Mouse (Mus musculus) monocyte, adult 5-6 weeks (primary cell): ENCODE results near the gene Dppa3. TPM values are rescaled to one million over a fixed set of nuclear protein-coding genes. Genes with fewer than 3 reads are reported as not detected.

Experiments
- ATAC-seq: fragments of 153-309, 156-312 bp; replicated peaks from 2 replicates; pipeline ENCODE4 v1.8.0; 2017; ENCODE audit warnings: mild to moderate bottlenecking; ENCODE audit not compliant: low TSS enrichment, insufficient number of reproducible peaks, severe bottlenecking, poor library complexity, low FRiP score
- total RNA-seq: library from RNA; stranded (forward); fragments of 200-1000, 200-491, 200-594 nt; gene quantifications from 3 replicates; pipeline ENCODE4 v1.2.3, GENCODE M21; 2017

Dppa3 gene
- total RNA-seq, 1 experiment from 2014 or later = not detected

GRCm38 (mm10) chr6:122660601-122661379, 34.6 kb downstream of the Dppa3 start:
- ATAC-seq = peak; percentile 54

- ATAC-seq = no peak
These were observed 36.5 kb downstream of the Dppa3 start for GRCm38 (mm10) chr6:122662551-122663264.

- ATAC-seq = no peak
These were observed 37.5 kb downstream of the Dppa3 start for GRCm38 (mm10) chr6:122663596-122664206.

GRCm38 (mm10) chr6:122665866-122666265, 39.7 kb downstream of the Dppa3 start:
- ATAC-seq = no peak

GRCm38 (mm10) chr6:122667715-122668114, 41.5 kb downstream of the Dppa3 start:
- no peak for ATAC-seq

DNA sequence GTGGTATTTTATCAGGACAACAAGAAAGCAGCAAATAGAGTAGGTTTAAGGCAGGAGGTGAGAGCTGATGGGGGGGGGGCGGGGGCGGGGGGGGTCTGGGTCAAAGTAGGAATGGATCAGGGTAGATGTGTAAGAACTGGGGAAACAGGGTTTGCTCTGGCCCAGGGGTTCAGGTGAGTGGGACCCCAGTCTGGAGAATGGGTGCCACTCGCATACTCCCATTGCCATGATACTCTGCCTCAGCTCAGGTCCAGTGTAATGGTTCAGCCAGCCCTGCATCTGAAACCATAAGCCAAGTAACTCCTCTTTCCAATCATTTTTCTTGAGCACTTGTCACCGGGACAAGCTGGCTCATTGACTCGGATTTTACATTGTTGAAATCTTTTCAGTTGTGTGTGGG, 42.6 kb downstream of the Dppa3 start:
- no peak for ATAC-seq

GRCm38 (mm10) chr6:122669406-122670200, 43.4 kb downstream of the Dppa3 start:
- ATAC-seq = peak; percentile 89

GRCm38 (mm10) chr6:122670201-122670551, 44.0 kb downstream of the Dppa3 start:
- ATAC-seq = no peak

DNA sequence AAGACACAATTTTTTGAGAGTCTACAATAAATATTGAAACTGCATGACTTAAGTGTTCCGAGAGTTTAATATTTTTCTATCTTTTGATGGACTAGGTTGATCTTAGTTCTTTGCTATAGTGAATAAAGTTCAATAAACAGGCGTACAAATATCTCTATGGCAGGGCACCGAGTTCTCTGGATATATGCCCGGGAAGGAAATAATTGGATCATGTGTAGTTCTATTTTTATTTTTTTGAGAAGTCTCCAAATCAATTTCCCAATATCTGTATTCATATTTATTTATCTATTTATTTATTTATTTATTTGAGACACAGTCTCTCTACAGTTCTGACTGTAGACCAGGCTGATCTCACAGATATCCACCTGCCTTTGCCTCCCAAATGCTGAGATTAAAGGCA, 44.6 kb downstream of the Dppa3 start:
- no peak for ATAC-seq

DNA sequence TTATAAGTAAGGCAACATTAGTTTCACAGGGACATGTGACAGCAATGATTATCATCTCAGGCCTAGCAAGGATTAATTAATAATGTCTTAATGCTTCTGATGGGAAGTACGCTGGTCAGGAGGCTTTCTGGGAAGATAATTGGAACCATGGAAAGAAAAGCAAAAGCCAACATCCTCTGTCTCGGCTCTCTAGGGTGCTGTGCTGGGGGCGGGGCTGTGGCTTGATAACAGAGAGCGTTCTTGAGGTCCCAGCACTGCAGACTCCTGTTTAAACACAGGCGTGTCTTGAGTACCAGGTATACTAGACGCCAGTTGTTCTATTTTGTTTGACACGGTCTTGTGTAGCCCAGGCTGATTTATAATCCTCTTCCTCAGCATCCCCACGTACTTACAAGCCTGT, 46.5 kb downstream of the Dppa3 start:
- no peak for ATAC-seq

Other genes starting within 250 kb of the Dppa3 start
- gene Rimklb, start 127.6 kb upstream of the Dppa3 start, total RNA-seq = not detected in 3 replicates
- not detected in 3 replicates for gene Mfap5, start 120.6 kb upstream of the Dppa3 start, total RNA-seq
- gene Aicda, start 72.6 kb upstream of the Dppa3 start, total RNA-seq = 1.6 TPM in 1 of 3 replicates, not detected in the others
- gene Apobec1, start 24.0 kb upstream of the Dppa3 start, total RNA-seq = 129 to 219 TPM (median 170 TPM) in 3 replicates
- gene Gdf3, start 16.3 kb upstream of the Dppa3 start, total RNA-seq = 1.7 to 3.5 TPM (median 2.5 TPM) in 3 replicates
- gene Nanog, start 81.1 kb downstream of the Dppa3 start, total RNA-seq = not detected in 3 replicates
- gene Slc2a3, start 175.2 kb downstream of the Dppa3 start, total RNA-seq = 57.5 to 73.6 TPM (median 60.1 TPM) in 3 replicates
- 17.1 to 28.8 TPM (median 25.1 TPM) in 3 replicates for gene Foxj2, start 193.5 kb downstream of the Dppa3 start, total RNA-seq
- 1.8 to 13.4 TPM (median 9.7 TPM) in 3 replicates for gene C3ar1, start 229.8 kb downstream of the Dppa3 start, total RNA-seq
- 52.8 to 81.1 TPM (median 65.0 TPM) in 3 replicates for gene Necap1, start 248.1 kb downstream of the Dppa3 start, total RNA-seq